Mouse (Mus musculus) embryonic facial prominence, embryonic 14.5 days (tissue): Measurements from ENCODE around the gene Lrrc61. TPM values are rescaled to one million over a fixed set of nuclear protein-coding genes. Genes with fewer than 3 reads are reported as not detected.
"Not testable (repeated sequence)": the region's sequence is repeated elsewhere in the genome, so short reads cannot be mapped to it uniquely, and the experiment has no call there.

Source experiments
- ATAC-seq: fragments of 200-750 bp; cut with Nextera tagmentation; 2 replicates; pipeline ENCODE4 v1.8.0; 2017; ENCODE audit warnings: low read depth, moderate number of reproducible peaks, moderate TSS enrichment
- DNase-seq: peaks from one replicate; pipeline ENCODE4 v3.0.0-alpha.2; 2015; ENCODE audit warnings: low spot score
- H3K27ac ChIP-seq: fragments of 300-500 bp; sonication (generic); replicated peaks from 2 replicates; pipeline ENCODE4 v1.5.1; 2014; ENCODE audit warnings: low read depth, mild to moderate bottlenecking, low read length, moderate library complexity
- H3K27me3 ChIP-seq: fragments of 300-500 bp; sonication (generic); replicated peaks from 2 replicates; pipeline ENCODE4 v1.6.1; 2014; ENCODE audit warnings: low read length; ENCODE audit not compliant: control insufficient read depth, insufficient read depth
- H3K36me3 ChIP-seq: fragments of 300-500 bp; sonication (generic); 2 replicates; pipeline ENCODE4 v1.6.1; 2014; ENCODE audit warnings: low read length, mixed read lengths; ENCODE audit not compliant: control insufficient read depth, insufficient read depth
- H3K4me1 ChIP-seq: fragments of 300-500 bp; sonication (generic); 2 replicates; pipeline ENCODE4 v1.6.1; 2014; ENCODE audit warnings: antibody characterized with exemption, low read length; ENCODE audit not compliant: control insufficient read depth, insufficient read depth
- H3K4me2 ChIP-seq: fragments of 300-500 bp; sonication (generic); 2 replicates; pipeline ENCODE4 v1.6.1; 2014; ENCODE audit warnings: low read depth, mild to moderate bottlenecking, low read length, moderate library complexity, mixed read lengths
- H3K4me3 ChIP-seq: fragments of 300-500 bp; sonication (generic); 2 replicates; pipeline ENCODE4 v1.5.1; 2014; ENCODE audit warnings: low read depth, mild to moderate bottlenecking, low read length
- H3K9ac ChIP-seq: fragments of 300-500 bp; sonication (generic); 2 replicates; pipeline ENCODE4 v1.6.1; 2014; ENCODE audit warnings: low read depth, mild to moderate bottlenecking, low read length, moderate library complexity, mixed read lengths
- H3K9me3 ChIP-seq: fragments of 300-500 bp; sonication (generic); 2 replicates; pipeline ENCODE4 v1.6.1; 2016; ENCODE audit warnings: low read length; ENCODE audit not compliant: control insufficient read depth
- WGBS: fragments of 180-500 bp; shearing (Covaris S2); extraction: QIAGEN DNeasy Blood & Tissue Kit; methylation state at CpG from one replicate; pipeline ENCODE4 v1.1.7; 2014; 5-methylcytosine and 5-hydroxymethylcytosine counted together
- polyA plus RNA-seq: library from polyadenylated mRNA; unstranded; fragments of >200 nt; fragmentation: Nextera tagmentation; extraction: Ambion mirVana; gene quantifications from 2 replicates; pipeline ENCODE4 v1.2.1, GENCODE M21; 2014

Gene Lrrc61
- polyA plus RNA-seq = 6.7 and 6.8 TPM in 2 replicates

DNA sequence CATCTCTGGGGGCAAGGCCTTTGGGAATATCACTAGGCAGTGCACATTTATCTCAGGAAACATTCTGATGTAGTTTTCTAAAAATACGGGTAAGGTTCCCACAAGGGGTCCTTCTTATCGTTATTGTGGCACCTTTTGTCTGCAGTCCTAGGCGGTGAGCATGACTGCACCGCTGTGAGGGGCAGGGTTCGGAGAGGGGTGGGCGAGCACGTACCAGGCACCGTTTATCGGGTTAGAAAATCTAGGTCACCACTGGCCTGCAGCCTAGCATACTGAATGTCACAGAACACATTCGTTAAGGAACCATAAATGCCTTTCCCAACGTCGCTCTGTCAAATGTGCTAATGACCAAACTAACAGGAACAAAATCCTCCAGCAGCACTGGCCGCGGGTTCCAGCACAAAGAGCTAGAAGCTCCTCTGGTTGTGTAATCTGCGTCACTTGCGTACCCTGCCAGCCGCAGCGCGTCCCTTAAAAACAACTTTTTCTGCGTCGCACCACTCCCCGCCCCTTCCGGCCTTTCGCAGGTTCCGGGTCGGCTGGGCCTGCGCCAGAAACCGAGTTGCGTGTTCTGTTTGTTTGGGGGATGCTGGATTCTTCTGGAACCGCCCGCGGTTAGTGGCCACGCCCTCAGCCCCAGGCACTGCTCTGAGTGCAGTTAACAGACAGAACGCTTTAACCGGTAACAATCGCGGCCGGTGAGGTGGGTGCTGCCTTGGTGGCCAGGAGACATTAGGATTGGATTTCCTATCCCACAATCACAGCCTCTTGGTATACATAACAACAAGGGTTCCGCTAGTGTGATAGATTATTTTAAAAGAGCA is at the start of gene Lrrc61:
Lrrc61 (plus strand) TSS at position 517 of the 824 bp plus-strand sequence.
- Histone ChIP-seq H3K4me1 (peaks cover 13% of the 10 kb centered on the region; the same call in 1 of the 2 replicates), H3K9ac (peak within 1 kb of the TSS; percentile 72), H3K4me3 (peak within 1 kb of the TSS; percentile 49), H3K9me3 (no peaks in the 10 kb centered on the region), H3K4me2 (peak within 1 kb of the TSS; percentile 79), H3K27ac (peak within 1 kb of the TSS; percentile 96), H3K36me3 (0 out of 2 replicates have a peak, but pooled peaks cover 5% of the 10 kb centered on the region), H3K27me3 (no peaks in the 10 kb centered on the region)
- under 1% methylated on average over 39 of the region's 39 CpGs for WGBS
- DNase-seq (peak; percentile 98), ATAC-seq (peak; percentile 92)

GRCm38 (mm10) chr6:48508087-48508486 is 46.5 kb upstream of the Lrrc61 start:
- ATAC-seq = no peak
- 80% methylated on average over 4 of the region's 4 CpGs for WGBS

GRCm38 (mm10) chr6:48510426-48510825 is 44.2 kb upstream of the Lrrc61 start:
- H3K4me2 ChIP-seq = no peak overlapping the region
- no peak overlapping the region for H3K4me3 ChIP-seq
- DNase-seq = peak; percentile 48
- peaks cover 3% of the 10 kb centered on the region for H3K4me1 ChIP-seq
- peak overlapping the region; percentile 33; the same call in 1 of the 2 replicates for H3K27ac ChIP-seq
- H3K9me3 ChIP-seq = no peaks in the 10 kb centered on the region
- H3K9ac ChIP-seq = no peak overlapping the region
- WGBS = 67% methylated on average over 4 of the region's 4 CpGs
- H3K36me3 ChIP-seq = peaks cover 32% of the 10 kb centered on the region
- no peak for ATAC-seq
- no peaks in the 10 kb centered on the region for H3K27me3 ChIP-seq

More at GRCm38 (mm10) chr6:48508087-48508486, 46.5 kb upstream of the Lrrc61 start:
- Histone ChIP-seq H3K36me3 (peaks cover 14% of the 10 kb centered on the region), H3K9ac (no peak overlapping the region), H3K9me3 (no peaks in the 10 kb centered on the region), H3K4me2 (no peak overlapping the region), H3K4me3 (no peak overlapping the region), H3K27ac (no peak overlapping the region), H3K4me1 (peaks cover 11% of the 10 kb centered on the region), H3K27me3 (no peaks in the 10 kb centered on the region)
- no peak for DNase-seq

- H3K4me2 ChIP-seq = no peak overlapping the region
These were observed 42.7 kb upstream of the Lrrc61 start for GRCm38 (mm10) chr6:48511861-48512260.

GRCm38 (mm10) chr6:48524882-48525281 is 29.7 kb upstream of the Lrrc61 start:
- not testable (repeated sequence) for H3K9me3 ChIP-seq, H3K4me1 ChIP-seq, H3K27ac ChIP-seq, ATAC-seq, H3K27me3 ChIP-seq, H3K4me2 ChIP-seq, H3K4me3 ChIP-seq, H3K9ac ChIP-seq, DNase-seq
- H3K36me3 ChIP-seq = peaks cover 29% of the 10 kb centered on the region; the same call in 1 of the 2 replicates
- WGBS = 94% methylated on average over 13 of the region's 16 CpGs

More at GRCm38 (mm10) chr6:48511861-48512260, 42.7 kb upstream of the Lrrc61 start:
- H3K36me3 ChIP-seq = peaks cover 47% of the 10 kb centered on the region
- DNase-seq (no peak), ATAC-seq (no peak)
- H3K4me1 ChIP-seq = no peaks in the 10 kb centered on the region
- H3K27me3 ChIP-seq = no peaks in the 10 kb centered on the region
- no peak overlapping the region for H3K9ac ChIP-seq
- 85% methylated on average over 7 of the region's 7 CpGs for WGBS
- no peaks in the 10 kb centered on the region for H3K9me3 ChIP-seq
- no peak overlapping the region for H3K4me3 ChIP-seq
- H3K27ac ChIP-seq = no peak overlapping the region

DNA sequence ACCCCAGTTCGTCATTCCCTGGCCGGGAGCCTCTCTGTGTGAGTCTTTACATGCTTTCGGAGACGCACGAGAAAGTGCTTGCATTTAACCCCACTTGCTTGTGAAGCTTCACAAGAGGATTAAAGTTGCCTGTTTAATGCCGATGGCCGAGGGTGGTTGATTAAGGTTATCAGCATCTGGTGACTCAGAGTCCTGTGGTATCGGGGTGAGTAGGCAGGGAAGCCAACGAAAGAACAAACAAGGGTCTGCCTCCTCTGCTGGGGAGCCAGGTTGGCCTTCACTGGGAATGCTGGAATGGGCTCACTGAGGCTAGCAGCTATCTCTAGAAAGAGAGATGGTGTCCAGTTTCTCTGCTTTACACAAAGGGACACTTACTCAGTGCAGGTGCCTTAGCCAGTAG is 26.7 kb upstream of the Lrrc61 start:
- Histone ChIP-seq H3K27me3 (no peaks in the 10 kb centered on the region), H3K9me3 (no peaks in the 10 kb centered on the region), H3K9ac (no peak overlapping the region), H3K36me3 (peaks cover 40% of the 10 kb centered on the region), H3K4me1 (no peaks in the 10 kb centered on the region), H3K4me3 (no peak overlapping the region), H3K27ac (no peak overlapping the region), H3K4me2 (no peak overlapping the region)
- ATAC-seq = no peak
- DNase-seq = no peak
- 84% methylated on average over 9 of the region's 9 CpGs for WGBS

DNA sequence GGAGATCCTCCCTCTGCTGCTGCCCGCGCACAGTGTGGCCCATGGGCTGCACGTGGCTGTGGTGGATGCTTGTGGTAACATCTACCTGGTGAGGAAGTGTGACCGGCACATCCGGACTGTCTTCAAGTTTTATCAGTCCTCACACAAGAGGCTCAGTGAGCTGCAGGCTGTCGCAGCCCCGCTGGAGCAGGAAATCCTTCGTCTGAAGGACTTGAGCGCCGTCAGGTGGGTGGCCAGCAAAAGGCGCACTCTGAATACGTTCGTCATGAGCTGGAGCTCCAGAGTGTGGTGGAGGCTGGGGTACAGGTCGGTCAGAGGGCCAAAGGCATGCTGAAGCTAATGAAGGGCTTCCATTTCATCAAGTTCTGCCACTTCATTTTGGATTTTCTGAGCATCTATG is 25.3 kb upstream of the Lrrc61 start:
- 77% methylated on average over 14 of the region's 14 CpGs for WGBS
- peaks cover 40% of the 10 kb centered on the region for H3K36me3 ChIP-seq

GRCm38 (mm10) chr6:48529871-48530440 is 24.6 kb upstream of the Lrrc61 start:
- H3K9me3 ChIP-seq = no peaks in the 10 kb centered on the region
- ATAC-seq (no peak), DNase-seq (no peak)
- peaks cover 40% of the 10 kb centered on the region for H3K36me3 ChIP-seq
- no peaks in the 10 kb centered on the region for H3K4me1 ChIP-seq
- H3K27me3 ChIP-seq = no peaks in the 10 kb centered on the region
- H3K4me2 ChIP-seq = no peak overlapping the region
- H3K9ac ChIP-seq = no peak overlapping the region
- WGBS = 85% methylated on average over 16 of the region's 16 CpGs
- no peak overlapping the region for H3K4me3 ChIP-seq
- no peak overlapping the region for H3K27ac ChIP-seq

More for the DNA sequence above, 25.3 kb upstream of the Lrrc61 start:
- Histone ChIP-seq H3K27me3 (no peaks in the 10 kb centered on the region), H3K9ac (no peak overlapping the region), H3K27ac (no peak overlapping the region), H3K9me3 (no peaks in the 10 kb centered on the region), H3K4me2 (no peak overlapping the region), H3K4me3 (no peak overlapping the region), H3K4me1 (no peaks in the 10 kb centered on the region)
- DNase-seq (no peak), ATAC-seq (no peak)
